Mouse (Mus musculus): ENCODE data around the gene Crat. TPM values are rescaled to one million over a fixed set of nuclear protein-coding genes. Genes with fewer than 3 reads are reported as not detected.
A peak's percentile ranks its signal among the peaks of the same experiment; 100 is the strongest.
"Not testable (repeated sequence)": the region's sequence is repeated elsewhere in the genome, so short reads cannot be mapped to it uniquely, and the experiment has no call there.

The Crat gene
- polyA plus RNA-seq, 1 experiment from 2014 or later = 22.0 TPM

DNA sequence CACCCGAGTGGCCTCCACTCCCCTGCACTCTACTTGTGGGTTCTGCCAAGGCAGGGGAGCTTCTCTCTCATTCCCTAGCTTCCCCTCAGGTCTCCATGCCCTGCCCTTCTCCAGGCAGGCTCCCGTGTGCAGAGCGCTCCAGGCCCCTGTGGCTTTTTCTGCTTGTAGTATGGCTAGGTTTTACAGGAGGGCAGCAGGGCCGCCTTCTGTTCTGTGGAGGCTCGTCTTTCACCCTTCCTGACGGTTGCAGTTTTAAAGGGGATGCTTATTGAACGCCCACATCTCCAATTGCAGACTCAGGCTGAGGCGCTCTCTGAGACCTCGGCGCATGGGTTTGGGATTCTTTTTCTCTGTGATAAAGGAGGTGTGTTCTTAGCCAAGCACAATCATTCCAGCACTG lies 3.5 kb upstream of the Crat start:
- 32% methylated on average over 10 of the region's 10 CpGs for WGBS
- ATAC-seq (ENCODE audit: low FRiP score, low TSS enrichment) (no peak), DNase-seq (ENCODE audit: low spot score) (no peak)
- no peak overlapping the region for H3K4me3 ChIP-seq (ENCODE audit: low read depth, low read length)
- no peaks in the 10 kb centered on the region for H3K9me3 ChIP-seq (ENCODE audit: control insufficient read depth, low read length)
- H3K27me3 ChIP-seq (ENCODE audit: control insufficient read depth, insufficient read depth, low read length) = no peaks in the 10 kb centered on the region
- H3K27ac ChIP-seq (replicated peaks) = no peak overlapping the region; the same call in 1 of the 2 replicates
- TF ChIP-seq CTCF (IDR thresholded peaks at IDR 0.05; ENCODE audit: low read depth) = no peak
- no peak for TF ChIP-seq EP300 (optimal IDR thresholded peaks at IDR 0.05)
- H3K4me1 ChIP-seq (replicated peaks; ENCODE audit: control insufficient read depth, insufficient read depth) = no peaks in the 10 kb centered on the region; the same call in 1 of the 2 replicates
- no peaks in the 10 kb centered on the region for H3K36me3 ChIP-seq (ENCODE audit: control insufficient read depth, insufficient read depth, low read length)
- 0 out of 2 replicates have a peak overlapping the region, but pooled peaks have one; percentile 1 for H3K4me2 ChIP-seq (replicated peaks; ENCODE audit: low read depth)
- peak overlapping the region; percentile 38; the same call in 1 of the 2 replicates for H3K9ac ChIP-seq (ENCODE audit: low read length)

DNA sequence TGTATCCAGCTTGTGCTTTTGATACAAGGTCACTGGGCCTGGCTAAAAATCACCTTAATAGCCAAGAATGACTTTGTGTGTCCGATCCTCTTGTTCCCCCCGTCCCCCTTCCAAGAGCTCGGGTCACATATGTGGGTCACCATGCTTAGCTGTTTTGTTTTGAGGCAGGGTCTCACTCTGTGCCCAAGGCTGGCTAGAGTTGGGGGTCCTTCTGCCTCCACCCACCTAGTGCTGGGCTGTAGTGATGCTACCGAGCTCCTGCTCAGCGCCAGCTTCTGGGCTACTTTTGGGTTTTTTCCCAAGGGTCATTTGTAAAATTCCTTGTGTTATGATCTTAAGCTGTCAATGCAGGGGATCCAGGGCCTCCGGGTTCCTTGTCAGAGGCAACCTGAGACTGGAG lies 2.6 kb upstream of the Crat start:
- DNase-seq (ENCODE audit: low spot score) (no peak), ATAC-seq (ENCODE audit: low FRiP score, low TSS enrichment) (no peak)
- Histone ChIP-seq H3K27ac (replicated peaks) (0 out of 2 replicates have a peak overlapping the region, but pooled peaks have one; percentile 13), H3K9ac (ENCODE audit: low read length) (no peak overlapping the region), H3K36me3 (ENCODE audit: control insufficient read depth, insufficient read depth, low read length) (no peaks in the 10 kb centered on the region), H3K4me1 (replicated peaks; ENCODE audit: control insufficient read depth, insufficient read depth) (no peaks in the 10 kb centered on the region; the same call in 1 of the 2 replicates), H3K27me3 (ENCODE audit: control insufficient read depth, insufficient read depth, low read length) (no peaks in the 10 kb centered on the region), H3K4me3 (ENCODE audit: low read depth, low read length) (no peak overlapping the region), H3K4me2 (replicated peaks; ENCODE audit: low read depth) (no peak overlapping the region), H3K9me3 (ENCODE audit: control insufficient read depth, low read length) (no peaks in the 10 kb centered on the region)
- WGBS = 56% methylated on average over 6 of the region's 6 CpGs
- TF ChIP-seq CTCF (IDR thresholded peaks at IDR 0.05; ENCODE audit: low read depth) (no peak), EP300 (optimal IDR thresholded peaks at IDR 0.05) (no peak)

DNA sequence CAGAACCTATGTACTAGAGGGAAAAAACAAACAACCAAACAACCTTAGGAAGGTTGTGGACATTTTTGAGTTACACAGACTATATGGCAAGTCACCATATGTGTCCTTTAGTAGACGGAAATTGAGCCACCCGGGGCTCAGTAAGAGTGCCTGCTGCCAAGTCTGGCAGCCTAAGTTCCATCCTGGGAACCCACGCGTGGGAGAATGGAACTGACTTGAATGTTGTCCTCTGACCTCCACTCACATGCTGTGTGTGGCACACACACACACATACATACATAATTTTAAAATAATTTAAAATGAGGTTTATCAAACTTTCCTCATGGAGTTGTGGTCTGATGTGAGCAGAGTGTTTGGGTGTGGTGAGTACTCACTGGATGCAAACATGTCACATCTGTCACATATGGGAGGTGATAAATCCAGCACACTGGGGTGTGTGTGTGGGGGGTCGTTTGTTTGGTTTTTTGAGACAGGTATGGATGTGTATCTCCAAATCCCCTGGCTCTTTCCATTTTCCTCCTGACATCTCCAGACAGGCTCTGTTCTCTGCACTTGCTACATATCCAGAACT lies 2.1 kb upstream of the Crat start:
- no peak for TF ChIP-seq EP300 (optimal IDR thresholded peaks at IDR 0.05)
- TF ChIP-seq CTCF (IDR thresholded peaks at IDR 0.05; ENCODE audit: low read depth) = no peak
- no peaks in the 10 kb centered on the region for H3K9me3 ChIP-seq (ENCODE audit: control insufficient read depth, low read length)
- no peak overlapping the region for H3K4me2 ChIP-seq (replicated peaks; ENCODE audit: low read depth)
- WGBS = 58% methylated on average over 5 of the region's 5 CpGs
- DNase-seq (ENCODE audit: low spot score) (no peak), ATAC-seq (ENCODE audit: low FRiP score, low TSS enrichment) (no peak)
- H3K27me3 ChIP-seq (ENCODE audit: control insufficient read depth, insufficient read depth, low read length) = no peaks in the 10 kb centered on the region
- no peak overlapping the region for H3K9ac ChIP-seq (ENCODE audit: low read length)
- H3K27ac ChIP-seq (replicated peaks) = no peak overlapping the region
- no peaks in the 10 kb centered on the region; the same call in 1 of the 2 replicates for H3K36me3 ChIP-seq (ENCODE audit: control insufficient read depth, insufficient read depth, low read length)
- no peak overlapping the region for H3K4me3 ChIP-seq (ENCODE audit: low read depth, low read length)
- H3K4me1 ChIP-seq (replicated peaks; ENCODE audit: control insufficient read depth, insufficient read depth) = no peaks in the 10 kb centered on the region; the same call in 1 of the 2 replicates

DNA sequence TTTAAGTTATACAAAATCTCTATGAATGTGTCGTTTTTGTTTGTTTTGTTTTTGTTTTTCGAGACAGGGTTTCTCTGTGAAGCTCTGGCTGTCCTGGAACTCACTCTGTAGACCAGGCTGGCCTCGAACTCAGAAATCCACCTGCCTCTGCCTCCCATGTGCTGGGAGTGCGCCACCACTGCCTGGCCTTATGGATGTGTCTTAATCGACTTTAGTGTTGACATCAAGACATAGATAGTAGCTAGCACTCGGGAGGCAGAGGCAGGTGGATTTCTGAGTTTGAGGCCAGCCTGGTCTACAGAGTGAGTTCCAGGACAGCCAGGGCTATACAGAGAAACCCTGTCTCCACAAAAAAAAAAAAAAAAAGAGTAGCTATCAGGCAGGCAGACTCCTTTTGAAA lies 1.5 kb upstream of the Crat start:
- H3K27ac ChIP-seq (replicated peaks); DNase-seq (ENCODE audit: low spot score); H3K4me2 ChIP-seq (replicated peaks; ENCODE audit: low read depth); H3K4me3 ChIP-seq (ENCODE audit: low read depth, low read length); H3K9ac ChIP-seq (ENCODE audit: low read length); H3K9me3 ChIP-seq (ENCODE audit: control insufficient read depth, low read length); ATAC-seq (ENCODE audit: low FRiP score, low TSS enrichment); H3K27me3 ChIP-seq (ENCODE audit: control insufficient read depth, insufficient read depth, low read length); H3K36me3 ChIP-seq (ENCODE audit: control insufficient read depth, insufficient read depth, low read length); H3K4me1 ChIP-seq (replicated peaks; ENCODE audit: control insufficient read depth, insufficient read depth): not testable (repeated sequence)
- 64% methylated on average over 6 of the region's 6 CpGs for WGBS

DNA sequence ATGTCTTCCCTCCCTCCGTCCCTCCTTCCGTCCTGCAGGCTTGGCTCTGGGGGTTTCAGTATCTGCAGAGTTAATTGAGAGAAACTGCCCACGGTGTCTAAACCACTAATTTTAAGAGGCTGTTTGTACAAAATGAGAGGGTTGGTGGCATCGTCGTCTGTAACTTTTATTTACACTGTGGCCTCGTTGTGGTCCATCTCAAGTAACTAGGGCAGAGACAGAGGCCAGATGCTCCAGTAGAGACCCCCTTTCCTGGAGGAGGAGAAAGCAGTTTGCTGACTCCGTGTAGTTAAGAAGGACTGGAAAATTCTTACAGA lies 994 bp upstream of the Crat start:
- H3K27me3 ChIP-seq (ENCODE audit: control insufficient read depth, insufficient read depth, low read length) = no peaks in the 10 kb centered on the region
- peak overlapping the region; percentile 79 for H3K4me2 ChIP-seq (replicated peaks; ENCODE audit: low read depth)
- H3K4me1 ChIP-seq (replicated peaks; ENCODE audit: control insufficient read depth, insufficient read depth) = no peaks in the 10 kb centered on the region; the same call in 1 of the 2 replicates
- peaks cover 2% of the 10 kb centered on the region; the same call in 1 of the 2 replicates for H3K36me3 ChIP-seq (ENCODE audit: control insufficient read depth, insufficient read depth, low read length)
- no peak for TF ChIP-seq EP300 (optimal IDR thresholded peaks at IDR 0.05)
- TF ChIP-seq CTCF (IDR thresholded peaks at IDR 0.05; ENCODE audit: low read depth) = no peak
- peak overlapping the region; percentile 95 for H3K4me3 ChIP-seq (ENCODE audit: low read depth, low read length)
- peak overlapping the region; percentile 94 for H3K27ac ChIP-seq (replicated peaks)
- no peak for DNase-seq (ENCODE audit: low spot score)
- peak overlapping the region; percentile 90 for H3K9ac ChIP-seq (ENCODE audit: low read length)
- no peak for ATAC-seq (ENCODE audit: low FRiP score, low TSS enrichment)
- no peaks in the 10 kb centered on the region for H3K9me3 ChIP-seq (ENCODE audit: control insufficient read depth, low read length)
- 0% methylated on average over 6 of the region's 7 CpGs for WGBS

DNA sequence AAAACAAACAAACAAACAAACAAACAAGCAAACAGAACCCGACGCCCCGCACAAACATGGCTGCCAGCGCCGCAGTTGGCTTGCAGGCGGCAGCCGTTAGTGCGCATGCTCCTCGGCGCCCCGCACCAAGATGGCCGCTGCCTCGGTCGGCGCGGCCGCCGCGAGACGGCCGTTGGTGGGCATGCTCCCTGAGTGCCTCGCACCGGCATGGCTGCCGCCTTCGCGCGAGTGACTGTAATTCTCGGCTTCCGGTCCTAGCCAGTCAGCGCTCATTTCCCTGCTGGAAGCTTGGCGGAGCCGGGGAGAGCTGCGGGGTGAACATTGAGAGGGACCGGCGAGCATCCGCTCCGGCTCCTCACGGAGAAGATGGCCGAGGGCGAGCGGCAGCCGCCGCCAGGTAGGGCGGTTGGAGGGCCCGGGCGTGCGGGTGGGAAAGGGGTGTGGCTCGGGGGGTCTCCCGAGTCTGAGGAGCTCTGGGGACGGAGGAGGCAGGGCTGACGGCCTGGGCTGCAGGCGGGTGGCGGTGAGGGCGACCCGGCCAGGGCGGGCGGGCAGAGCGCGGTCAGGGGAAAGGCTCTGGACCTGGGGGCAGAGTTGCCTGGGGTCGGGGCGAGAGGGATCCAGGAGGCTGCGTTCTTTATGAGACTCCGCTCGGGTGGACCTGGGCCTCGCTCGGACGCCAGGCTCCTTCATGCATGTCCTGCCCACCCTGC lies 479 bp upstream of the Crat start, which contains the start of gene Ptpa:
TSS of gene Ptpa (plus strand) at position 104 of the 713 bp plus-strand sequence.
- DNase-seq (ENCODE audit: low spot score) (peak; percentile 93), ATAC-seq (ENCODE audit: low FRiP score, low TSS enrichment) (peak; percentile 87)
- peak within 1 kb of the TSS; percentile 94 for H3K27ac ChIP-seq (replicated peaks)
- H3K4me2 ChIP-seq (replicated peaks; ENCODE audit: low read depth) = peak within 1 kb of the TSS; percentile 79
- H3K4me1 ChIP-seq (replicated peaks; ENCODE audit: control insufficient read depth, insufficient read depth) = no peaks in the 10 kb centered on the region; the same call in 1 of the 2 replicates
- peak within 1 kb of the TSS; percentile 90 for H3K9ac ChIP-seq (ENCODE audit: low read length)
- H3K4me3 ChIP-seq (ENCODE audit: low read depth, low read length) = peak within 1 kb of the TSS; percentile 95
- peaks cover 2% of the 10 kb centered on the region; the same call in 1 of the 2 replicates for H3K36me3 ChIP-seq (ENCODE audit: control insufficient read depth, insufficient read depth, low read length)
- no peaks in the 10 kb centered on the region for H3K27me3 ChIP-seq (ENCODE audit: control insufficient read depth, insufficient read depth, low read length)
- TF ChIP-seq EP300 (optimal IDR thresholded peaks at IDR 0.05) (no peak), CTCF (IDR thresholded peaks at IDR 0.05; ENCODE audit: low read depth) (0 out of 2 replicates have a peak, but pooled peaks have one; percentile 4)
- WGBS = under 1% methylated on average over 61 of the region's 67 CpGs
- H3K9me3 ChIP-seq (ENCODE audit: control insufficient read depth, low read length) = no peaks in the 10 kb centered on the region
